ENCODE assay signal across 8 mouse cellular contexts in genomic region chr7:16843441-16844171, GRCm38 (mm10). TPM values are rescaled to one million over a fixed set of nuclear protein-coding genes. Genes with fewer than 3 reads are reported as not detected.
A peak's percentile ranks its signal among the peaks of the same experiment; 100 is the strongest.
DNase-seq lines count a peak whose midpoint lies in the region; ATAC-seq and TF ChIP-seq lines count a peak whose summit lies in the region.

No protein-coding gene starts in this region.

- H3K9me3 ChIP-seq in heart, embryonic 15.5 days (replicated peaks) = no peaks in the 10 kb centered on the region
- no peaks in the 10 kb centered on the region for H3K9me3 ChIP-seq in stomach, embryonic 14.5 days (ENCODE audit: control insufficient read depth, low read depth, low read length)

- ATAC-seq in heart, embryonic 15.5 days (replicated peaks; ENCODE audit: insufficient number of reproducible peaks, insufficient read depth, low FRiP score, low read depth) = no peak
- no peak for ATAC-seq in stomach, embryonic 14.5 days (ENCODE audit: insufficient number of reproducible peaks, insufficient read depth, low FRiP score, low read depth)

- peaks cover 24% of the 10 kb centered on the region for H3K36me3 ChIP-seq in heart, embryonic 15.5 days
- H3K36me3 ChIP-seq in macrophage (ENCODE audit: inconsistent target) = peaks cover 15% of the 10 kb centered on the region; the same call in 1 of the 2 replicates
- peaks cover 17% of the 10 kb centered on the region for H3K36me3 ChIP-seq in stomach, embryonic 14.5 days (ENCODE audit: control insufficient read depth, insufficient read depth, low read length)

- 0 out of 2 replicates have a peak, but pooled peaks cover 2% of the 10 kb centered on the region for H3K4me1 ChIP-seq in cortical plate, adult 2 months (ENCODE audit: control insufficient read depth, insufficient read depth, low read length)
- H3K4me1 ChIP-seq in heart, embryonic 15.5 days (replicated peaks) = peaks cover 34% of the 10 kb centered on the region
- peaks cover 20% of the 10 kb centered on the region; the same call in 1 of the 2 replicates for H3K4me1 ChIP-seq in stomach, embryonic 14.5 days (ENCODE audit: control insufficient read depth, insufficient read depth, low read length)

- no peaks in the 10 kb centered on the region for H3K27me3 ChIP-seq in heart, embryonic 15.5 days
- H3K27me3 ChIP-seq in stomach, embryonic 14.5 days (ENCODE audit: control insufficient read depth, insufficient read depth, low read length) = no peaks in the 10 kb centered on the region

- no peak for TF ChIP-seq CTCF in cortical plate, adult 2 months (IDR thresholded peaks at IDR 0.05; ENCODE audit: extremely low read depth, insufficient read depth, low read length)

- no peaks in the 10 kb centered on the region for H3K79me2 ChIP-seq in macrophage (ENCODE audit: inconsistent target)

- DNase-seq in adrenal gland, postnatal 10 days = peak; percentile 40
- DNase-seq in adrenal gland, adult 8-10 months = no peak
- DNase-seq in kidney, postnatal 14 days = peak; percentile 43
- no peak for DNase-seq in layer of hippocampus, postnatal 14 days (ENCODE audit: low spot score in 2 of 2)

- no peak for TF ChIP-seq POLR2A in cortical plate, adult 2 months (IDR thresholded peaks at IDR 0.05; ENCODE audit: extremely low read depth, insufficient read depth, low read length)

- 2% methylated on average over 33 of the region's 33 CpGs for WGBS in heart, embryonic 15.5 days
- 4% methylated on average over 30 of the region's 33 CpGs for WGBS in macrophage (ENCODE audit: missing documents)
- under 1% methylated on average over 33 of the region's 33 CpGs for WGBS in stomach, embryonic 14.5 days

- H3K9ac ChIP-seq in heart, embryonic 15.5 days = peak overlapping the region; percentile 82
- H3K9ac ChIP-seq in stomach, embryonic 14.5 days (replicated peaks; ENCODE audit: low read depth, low read length) = peak overlapping the region; percentile 41

- H3K4me3 ChIP-seq in cortical plate, adult 2 months (ENCODE audit: insufficient read depth, low read length) = peak overlapping the region; percentile 48
- H3K4me3 ChIP-seq in heart, embryonic 15.5 days = peak overlapping the region; percentile 86
- H3K4me3 ChIP-seq in macrophage (ENCODE audit: inconsistent target) = peak overlapping the region; percentile 89
- H3K4me3 ChIP-seq in stomach, embryonic 14.5 days (ENCODE audit: low read depth, low read length) = peak overlapping the region; percentile 45

- H3K27ac ChIP-seq in cortical plate, adult 2 months (ENCODE audit: insufficient read depth, low read length) = peak overlapping the region; percentile 87
- H3K27ac ChIP-seq in heart, embryonic 15.5 days = peak overlapping the region; percentile 88
- peak overlapping the region; percentile 42; the same call in 1 of the 2 replicates for H3K27ac ChIP-seq in macrophage
- H3K27ac ChIP-seq in stomach, embryonic 14.5 days (ENCODE audit: low read length) = peak overlapping the region; percentile 64; the same call in 1 of the 2 replicates

- H3K4me2 ChIP-seq in heart, embryonic 15.5 days = peak overlapping the region; percentile 97
- H3K4me2 ChIP-seq in stomach, embryonic 14.5 days (replicated peaks; ENCODE audit: low read depth, low read length) = peak overlapping the region; percentile 83

RNA-seq across cellular contexts. Expression of gene Prkd2, which starts 0.9 kb away (rescaled TPM):
- total RNA-seq in adrenal gland, postnatal 10 days (2021) = 10 to 100 TPM; 22.2 to 27.2 TPM
- total RNA-seq in adrenal gland, adult 8-10 months (2022) = 10 to 100 TPM; 17.0 to 27.1 (median 20.9) TPM
- polyA plus RNA-seq in cortical plate, adult 2 months (2012; rRNA removed) = 6.5 and 6.8 TPM in 2 replicates
- polyA plus RNA-seq in heart, embryonic 15.5 days (2015; fragmentation: Nextera tagmentation; extraction: Ambion mirVana) = 9.9 and 13.3 TPM in 2 replicates
- 10 to 100 TPM in 18 of 26 experiments, 1 to 10 TPM in 8; 3.4 to 27.0 (median 12.2) TPM for total RNA-seq in macrophage (2018; cell fraction: chromatin; rRNA removed)
- total RNA-seq in macrophage (2018; cell fraction: cytosol; rRNA removed) = 1 to 10 TPM; 2.7 to 8.6 (median 5.6) TPM
- total RNA-seq in macrophage (2018; cell fraction: nucleus; rRNA removed) = 10 to 100 TPM in 10 of 26 experiments, 1 to 10 TPM in 16; 3.1 to 15.4 (median 7.7) TPM
- 3.7 to 6.1 TPM (median 4.8 TPM) in 3 replicates for polyA plus RNA-seq in macrophage (2018)
- polyA plus RNA-seq in stomach, embryonic 14.5 days (2014; fragmentation: Nextera tagmentation; extraction: Ambion mirVana) = 14.2 and 14.6 TPM in 2 replicates
- 1 to 10 TPM; 6.8 to 9.1 TPM for total RNA-seq in layer of hippocampus, postnatal 14 days (2021)

RNA-seq across cellular contexts. Expression of gene Fkrp, which starts 27.1 kb away (rescaled TPM):
- total RNA-seq in adrenal gland, postnatal 10 days (2021) = 10 to 100 TPM; 22.4 to 22.6 TPM
- 10 to 100 TPM; 22.0 to 26.2 (median 24.9) TPM for total RNA-seq in adrenal gland, adult 8-10 months (2022)
- polyA plus RNA-seq in cortical plate, adult 2 months (2012; rRNA removed) = 42.3 and 44.0 TPM in 2 replicates
- 30.8 and 32.7 TPM in 2 replicates for polyA plus RNA-seq in heart, embryonic 15.5 days (2015; fragmentation: Nextera tagmentation; extraction: Ambion mirVana)
- total RNA-seq in macrophage (2018; cell fraction: chromatin; rRNA removed) = 10 to 100 TPM in 24 of 26 experiments, 1 to 10 TPM in 2; 6.6 to 22.3 (median 15.6) TPM
- total RNA-seq in macrophage (2018; cell fraction: cytosol; rRNA removed) = 10 to 100 TPM; 13.5 to 30.2 (median 19.0) TPM
- total RNA-seq in macrophage (2018; cell fraction: nucleus; rRNA removed) = 10 to 100 TPM; 18.6 to 38.5 (median 25.3) TPM
- 17.4 to 25.4 TPM (median 20.5 TPM) in 3 replicates for polyA plus RNA-seq in macrophage (2018)
- polyA plus RNA-seq in stomach, embryonic 14.5 days (2014; fragmentation: Nextera tagmentation; extraction: Ambion mirVana) = 23.8 and 25.8 TPM in 2 replicates
- total RNA-seq in layer of hippocampus, postnatal 14 days (2021) = 10 to 100 TPM; 45.9 to 46.2 TPM

RNA-seq across cellular contexts. Expression of gene Strn4, which starts 27.9 kb away (rescaled TPM):
- 10 to 100 TPM; 63.8 to 72.8 TPM for total RNA-seq in adrenal gland, postnatal 10 days (2021)
- total RNA-seq in adrenal gland, adult 8-10 months (2022) = 100 to 1,000 TPM in 1 of 4 experiments, 10 to 100 TPM in 3; 62.2 to 100 (median 74.6) TPM
- polyA plus RNA-seq in cortical plate, adult 2 months (2012; rRNA removed) = 291 and 307 TPM in 2 replicates
- 73.9 and 90.0 TPM in 2 replicates for polyA plus RNA-seq in heart, embryonic 15.5 days (2015; fragmentation: Nextera tagmentation; extraction: Ambion mirVana)
- 100 to 1,000 TPM in 24 of 26 experiments, 10 to 100 TPM in 2; 81.7 to 358 (median 193) TPM for total RNA-seq in macrophage (2018; cell fraction: chromatin; rRNA removed)
- 10 to 100 TPM; 30.5 to 51.8 (median 41.1) TPM for total RNA-seq in macrophage (2018; cell fraction: cytosol; rRNA removed)
- total RNA-seq in macrophage (2018; cell fraction: nucleus; rRNA removed) = 100 to 1,000 TPM in 11 of 26 experiments, 10 to 100 TPM in 15; 51.2 to 188 (median 95.8) TPM
- polyA plus RNA-seq in macrophage (2018) = 26.7 to 43.9 TPM (median 39.6 TPM) in 3 replicates
- polyA plus RNA-seq in stomach, embryonic 14.5 days (2014; fragmentation: Nextera tagmentation; extraction: Ambion mirVana) = 105 and 120 TPM in 2 replicates
- 100 to 1,000 TPM; 279 to 300 TPM for total RNA-seq in layer of hippocampus, postnatal 14 days (2021)

RNA-seq across cellular contexts. Expression of gene Dact3, which starts 31.5 kb away (rescaled TPM):
- total RNA-seq in adrenal gland, postnatal 10 days (2021) = 1 to 10 TPM; 5.7 to 7.0 TPM
- total RNA-seq in adrenal gland, adult 8-10 months (2022) = 1 to 10 TPM; 4.2 to 5.9 (median 4.6) TPM
- polyA plus RNA-seq in cortical plate, adult 2 months (2012; rRNA removed) = 169 and 184 TPM in 2 replicates
- 5.8 and 7.0 TPM in 2 replicates for polyA plus RNA-seq in heart, embryonic 15.5 days (2015; fragmentation: Nextera tagmentation; extraction: Ambion mirVana)
- 1 to 10 TPM in 2 of 26 experiments, under 1 TPM in 2, not detected in 22; 0.22 to 3.4 (median 0.92) TPM for total RNA-seq in macrophage (2018; cell fraction: chromatin; rRNA removed)
- under 1 TPM; 0.03 to 0.60 (median 0.14) TPM for total RNA-seq in macrophage (2018; cell fraction: cytosol; rRNA removed)
- under 1 TPM in 16 of 26 experiments, not detected in 10; 0.12 to 0.49 (median 0.28) TPM for total RNA-seq in macrophage (2018; cell fraction: nucleus; rRNA removed)
- 0.15 to 0.32 TPM (median 0.31 TPM) in 3 replicates for polyA plus RNA-seq in macrophage (2018)
- 5.5 and 6.1 TPM in 2 replicates for polyA plus RNA-seq in stomach, embryonic 14.5 days (2014; fragmentation: Nextera tagmentation; extraction: Ambion mirVana)
- total RNA-seq in layer of hippocampus, postnatal 14 days (2021) = 100 to 1,000 TPM; 115 to 120 TPM

RNA-seq across cellular contexts. Expression of gene Gng8, which starts 48.0 kb away (rescaled TPM):
- 1 to 10 TPM in 1 of 2 experiments, under 1 TPM in 1; 0.84 to 2.0 TPM for total RNA-seq in adrenal gland, postnatal 10 days (2021)
- 1 to 10 TPM in 1 of 4 experiments, under 1 TPM in 1, not detected in 2; 1.00 to 1.0 TPM for total RNA-seq in adrenal gland, adult 8-10 months (2022)
- 8.3 and 10.9 TPM in 2 replicates for polyA plus RNA-seq in cortical plate, adult 2 months (2012; rRNA removed)
- 4.2 and 5.2 TPM in 2 replicates for polyA plus RNA-seq in heart, embryonic 15.5 days (2015; fragmentation: Nextera tagmentation; extraction: Ambion mirVana)
- 1 to 10 TPM in 2 of 26 experiments, not detected in 24; 1.3 to 1.8 TPM for total RNA-seq in macrophage (2018; cell fraction: chromatin; rRNA removed)
- total RNA-seq in macrophage (2018; cell fraction: cytosol; rRNA removed) = under 1 TPM in 3 of 26 experiments, not detected in 23; 0.15 to 0.31 (median 0.17) TPM
- 1 to 10 TPM in 2 of 26 experiments, not detected in 24; 1.4 TPM for total RNA-seq in macrophage (2018; cell fraction: nucleus; rRNA removed)
- not detected in 3 replicates for polyA plus RNA-seq in macrophage (2018)
- 12.8 and 12.9 TPM in 2 replicates for polyA plus RNA-seq in stomach, embryonic 14.5 days (2014; fragmentation: Nextera tagmentation; extraction: Ambion mirVana)
- 1 to 10 TPM; 1.5 to 1.9 TPM for total RNA-seq in layer of hippocampus, postnatal 14 days (2021)

Comparison
In these comparisons a context has a peak if more than half of its experiments do, and no peak if none do; other contexts are left out.
1. DNase-seq: peak in adrenal gland, postnatal 10 days (single experiment) and kidney, postnatal 14 days (single experiment); none in adrenal gland, adult 8-10 months (single experiment) and layer of hippocampus, postnatal 14 days (0 of 2).
2. Peak in every context shown above with its lines, with median percentiles within 50 percentile points of each other: H3K27ac ChIP-seq and H3K4me3 ChIP-seq.